Mouse (Mus musculus) liver, embryonic 16.5 days (tissue): ENCODE measurements around the gene Kcnh6. TPM values are rescaled to one million over a fixed set of nuclear protein-coding genes. Genes with fewer than 3 reads are reported as not detected.

ENCODE experiments used
- ATAC-seq: fragments of 200-750 bp; cut with Nextera tagmentation; 2 replicates; pipeline ENCODE4 v1.8.0; 2017; ENCODE audit warnings: low read depth, mild to moderate bottlenecking, moderate number of reproducible peaks, moderate library complexity
- H3K27ac ChIP-seq: fragments of 300-500 bp; sonication (generic); 2 replicates; pipeline ENCODE4 v1.5.1; 2014; ENCODE audit warnings: mild to moderate bottlenecking, low read length
- H3K27me3 ChIP-seq: fragments of 300-500 bp; sonication (generic); 2 replicates; pipeline ENCODE4 v1.6.1; 2014; ENCODE audit warnings: low read depth, low read length, mixed read lengths; ENCODE audit not compliant: control insufficient read depth, insufficient read depth
- H3K36me3 ChIP-seq: fragments of 300-500 bp; sonication (generic); 2 replicates; pipeline ENCODE4 v1.6.1; 2014; ENCODE audit warnings: mild to moderate bottlenecking; ENCODE audit not compliant: control insufficient read depth, insufficient read depth
- H3K4me1 ChIP-seq: fragments of 300-500 bp; sonication (generic); 2 replicates; pipeline ENCODE4 v1.6.1; 2014; ENCODE audit warnings: low read depth, low read length, mixed read lengths; ENCODE audit not compliant: control insufficient read depth
- H3K4me2 ChIP-seq: fragments of 300-500 bp; sonication (generic); 2 replicates; pipeline ENCODE4 v1.6.1; 2014; ENCODE audit warnings: low read depth, low read length, mixed read lengths
- H3K4me3 ChIP-seq: fragments of 300-500 bp; sonication (generic); 2 replicates; pipeline ENCODE4 v1.5.1; 2014; ENCODE audit warnings: low read depth, mild to moderate bottlenecking, low read length
- H3K9ac ChIP-seq: fragments of 300-500 bp; sonication (generic); 2 replicates; pipeline ENCODE4 v1.6.1; 2014; ENCODE audit warnings: low read depth, low read length
- H3K9me3 ChIP-seq: fragments of 300-500 bp; sonication (generic); replicated peaks from 2 replicates; pipeline ENCODE4 v1.6.1; 2016; ENCODE audit warnings: low read length; ENCODE audit not compliant: control insufficient read depth
- WGBS: fragments of 180-500 bp; shearing (Covaris S2); extraction: QIAGEN DNeasy Blood & Tissue Kit; methylation state at CpG from one replicate; pipeline ENCODE4 v1.1.7; 2014; ENCODE audit not compliant: insufficient replicate concordance; 5-methylcytosine and 5-hydroxymethylcytosine counted together
- polyA plus RNA-seq: library from polyadenylated mRNA; unstranded; fragments of >200 nt; fragmentation: Nextera tagmentation; extraction: Ambion mirVana; gene quantifications from 2 replicates; pipeline ENCODE4 v1.2.1, GENCODE M21; 2015

The Kcnh6 gene
- 0.05 and 0.08 TPM in 2 replicates for polyA plus RNA-seq

GRCm38 (mm10) chr11:106007821-106008220, at the start of gene Kcnh6:
Gene Kcnh6, plus strand, starts transcription at chr11:106008124.
- 2% methylated on average over 22 of the region's 25 CpGs for WGBS
- no peak within 1 kb of the TSS for H3K27ac ChIP-seq
- peak within 1 kb of the TSS; percentile 38; the same call in 1 of the 2 replicates for H3K4me2 ChIP-seq
- H3K9ac ChIP-seq: no peak within 1 kb of the TSS
- peak; percentile 48; the same call in 1 of the 2 replicates for ATAC-seq
- H3K9me3 ChIP-seq: no peaks in the 10 kb centered on the region
- peaks cover 61% of the 10 kb centered on the region for H3K27me3 ChIP-seq
- no peaks in the 10 kb centered on the region for H3K4me1 ChIP-seq
- no peak within 1 kb of the TSS for H3K4me3 ChIP-seq
- no peaks in the 10 kb centered on the region for H3K36me3 ChIP-seq

GRCm38 (mm10) chr11:105958566-105958965, 49.4 kb upstream of the Kcnh6 start:
- H3K4me2 ChIP-seq: no peak overlapping the region
- H3K9me3 ChIP-seq: no peaks in the 10 kb centered on the region
- ATAC-seq: no peak
- no peak overlapping the region for H3K4me3 ChIP-seq
- no peak overlapping the region for H3K9ac ChIP-seq
- H3K36me3 ChIP-seq: no peaks in the 10 kb centered on the region
- no peaks in the 10 kb centered on the region; the same call in 1 of the 2 replicates for H3K4me1 ChIP-seq
- 16% methylated on average over 1 of the region's 1 CpGs for WGBS
- peaks cover 2% of the 10 kb centered on the region for H3K27me3 ChIP-seq
- no peak overlapping the region for H3K27ac ChIP-seq

GRCm38 (mm10) chr11:105959355-105959754, 48.6 kb upstream of the Kcnh6 start:
- Histone ChIP-seq H3K4me2 (no peak overlapping the region), H3K4me3 (no peak overlapping the region), H3K27me3 (peaks cover 2% of the 10 kb centered on the region), H3K4me1 (no peaks in the 10 kb centered on the region; the same call in 1 of the 2 replicates), H3K9me3 (no peaks in the 10 kb centered on the region), H3K36me3 (no peaks in the 10 kb centered on the region), H3K9ac (no peak overlapping the region), H3K27ac (no peak overlapping the region)
- ATAC-seq: no peak
- 5% methylated on average over 17 of the region's 17 CpGs for whole genome bisulfite sequencing

DNA sequence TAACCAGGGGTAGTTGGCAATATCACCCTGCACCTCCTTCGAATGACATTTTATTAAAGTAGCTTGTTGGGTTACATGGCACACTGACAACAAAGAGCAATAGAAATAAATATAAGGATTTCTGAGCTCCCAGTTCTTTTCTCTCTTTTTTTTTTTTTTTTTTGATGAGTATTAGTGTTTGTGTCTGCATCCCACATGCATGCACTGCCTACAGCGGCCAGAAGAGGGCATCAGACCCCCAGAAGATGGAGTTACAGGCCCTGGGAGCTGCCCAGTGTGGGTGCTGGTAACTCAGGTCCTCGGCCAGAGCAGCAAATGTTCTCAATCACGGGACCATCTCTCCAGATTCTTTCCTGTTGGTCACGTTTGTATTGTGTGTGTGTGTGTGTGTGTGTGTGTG, 43.2 kb upstream of the Kcnh6 start:
- Histone ChIP-seq H3K36me3 (no peaks in the 10 kb centered on the region), H3K9ac (no peak overlapping the region), H3K4me2 (no peak overlapping the region), H3K9me3 (no peaks in the 10 kb centered on the region), H3K4me1 (no peaks in the 10 kb centered on the region; the same call in 1 of the 2 replicates), H3K27me3 (peaks cover 39% of the 10 kb centered on the region), H3K4me3 (no peak overlapping the region), H3K27ac (no peak overlapping the region)
- ATAC-seq: no peak
- 53% methylated on average over 5 of the region's 5 CpGs for WGBS

GRCm38 (mm10) chr11:105966288-105966687, 41.6 kb upstream of the Kcnh6 start:
- WGBS: 40% methylated on average over 4 of the region's 4 CpGs
- no peak for ATAC-seq
- no peak overlapping the region for H3K27ac ChIP-seq

DNA sequence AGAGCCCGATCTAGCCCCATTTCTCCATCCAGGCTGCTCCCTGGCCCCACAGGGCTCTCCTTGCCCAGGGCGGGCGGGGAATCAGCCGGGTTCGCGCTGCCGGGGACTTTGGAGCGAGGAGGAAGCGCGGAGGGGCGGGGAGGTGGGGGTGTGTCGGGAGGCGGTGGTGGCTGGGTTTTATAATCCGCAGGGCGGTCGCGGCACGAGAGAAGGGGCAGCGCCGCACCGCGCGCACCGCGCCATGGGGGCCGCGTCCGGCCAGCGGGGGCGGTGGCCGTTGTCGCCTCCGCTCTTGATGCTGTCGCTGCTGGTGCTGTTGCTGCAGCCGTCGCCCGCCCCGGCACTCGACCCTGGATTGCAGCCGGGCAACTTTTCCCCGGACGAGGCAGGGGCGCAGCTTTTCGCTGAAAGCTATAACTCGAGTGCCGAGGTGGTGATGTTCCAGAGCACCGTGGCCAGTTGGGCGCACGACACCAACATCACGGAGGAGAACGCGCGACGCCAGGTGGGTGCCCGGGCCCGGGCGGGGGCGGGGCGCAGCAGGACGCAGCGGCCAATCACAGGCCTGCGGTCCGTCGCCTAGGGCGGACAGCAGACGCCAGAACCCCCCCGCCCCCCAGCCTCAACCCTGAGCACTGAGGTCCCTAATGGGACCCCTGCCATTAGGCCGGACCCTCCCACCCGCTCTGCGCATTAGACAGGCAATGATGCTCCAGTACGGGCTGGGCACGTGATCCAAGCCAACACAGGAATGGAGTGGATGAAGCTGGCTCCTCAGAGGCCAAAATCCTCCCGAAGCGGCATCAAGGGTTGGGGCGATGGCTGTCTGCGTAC, 40.0 kb upstream of the Kcnh6 start, which contains the start of gene Ace:
Gene Ace, plus strand, starts transcription at position 205 of the 834 bp plus-strand sequence.
- no peak within 1 kb of the TSS for H3K9ac ChIP-seq
- peak within 1 kb of the TSS; percentile 59 for H3K4me2 ChIP-seq
- H3K27ac ChIP-seq: no peak within 1 kb of the TSS
- WGBS: under 1% methylated on average over 67 of the region's 76 CpGs
- no peaks in the 10 kb centered on the region for H3K36me3 ChIP-seq
- peak within 1 kb of the TSS; percentile 49 for H3K4me3 ChIP-seq
- H3K4me1 ChIP-seq: no peaks in the 10 kb centered on the region; the same call in 1 of the 2 replicates
- H3K9me3 ChIP-seq: no peaks in the 10 kb centered on the region
- ATAC-seq: no peak
- peaks cover 62% of the 10 kb centered on the region for H3K27me3 ChIP-seq

More at GRCm38 (mm10) chr11:105966288-105966687, 41.6 kb upstream of the Kcnh6 start:
- Histone ChIP-seq H3K4me2 (no peak overlapping the region), H3K36me3 (no peaks in the 10 kb centered on the region), H3K4me1 (no peaks in the 10 kb centered on the region; the same call in 1 of the 2 replicates), H3K27me3 (peaks cover 51% of the 10 kb centered on the region), H3K4me3 (no peak overlapping the region), H3K9ac (no peak overlapping the region), H3K9me3 (no peaks in the 10 kb centered on the region)

GRCm38 (mm10) chr11:105968948-105969347, 39.0 kb upstream of the Kcnh6 start:
- H3K27me3 ChIP-seq: peaks cover 64% of the 10 kb centered on the region
- H3K4me1 ChIP-seq: no peaks in the 10 kb centered on the region; the same call in 1 of the 2 replicates
- ATAC-seq: no peak
- H3K9me3 ChIP-seq: no peaks in the 10 kb centered on the region
- H3K36me3 ChIP-seq: no peaks in the 10 kb centered on the region
- 39% methylated on average over 10 of the region's 10 CpGs for WGBS
- no peak overlapping the region for H3K27ac ChIP-seq
- H3K4me3 ChIP-seq: no peak overlapping the region
- no peak overlapping the region for H3K9ac ChIP-seq
- H3K4me2 ChIP-seq: no peak overlapping the region

- WGBS: 19% methylated on average over 1 of the region's 1 CpGs
- Histone ChIP-seq H3K36me3 (no peaks in the 10 kb centered on the region), H3K27ac (no peak overlapping the region), H3K9ac (no peak overlapping the region), H3K4me2 (no peak overlapping the region), H3K4me3 (no peak overlapping the region), H3K9me3 (no peaks in the 10 kb centered on the region), H3K4me1 (no peaks in the 10 kb centered on the region; the same call in 1 of the 2 replicates), H3K27me3 (peaks cover 67% of the 10 kb centered on the region)
- no peak for ATAC-seq
Measured at GRCm38 (mm10) chr11:105969516-105969915, 38.4 kb upstream of the Kcnh6 start.

DNA sequence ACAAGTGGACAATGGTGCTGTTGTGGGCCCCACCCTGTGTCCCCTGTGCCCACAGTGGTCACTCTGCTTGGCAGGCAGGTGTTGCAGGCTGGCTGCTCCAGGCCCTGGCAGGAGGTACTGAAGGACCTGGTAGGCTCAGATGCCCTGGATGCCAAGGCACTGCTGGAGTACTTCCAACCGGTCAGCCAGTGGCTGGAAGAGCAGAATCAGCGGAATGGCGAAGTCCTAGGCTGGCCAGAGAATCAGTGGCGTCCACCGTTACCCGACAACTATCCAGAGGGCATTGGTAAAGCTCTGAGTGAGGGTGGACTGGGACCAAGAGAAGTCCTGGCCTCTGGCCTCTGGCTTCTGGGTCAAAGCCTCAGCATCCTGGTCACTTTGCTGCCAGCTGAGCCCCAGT, 33.3 kb upstream of the Kcnh6 start:
- WGBS: 78% methylated on average over 6 of the region's 6 CpGs
- Histone ChIP-seq H3K36me3 (no peaks in the 10 kb centered on the region), H3K9ac (no peak overlapping the region), H3K4me2 (no peak overlapping the region), H3K27me3 (peaks cover 31% of the 10 kb centered on the region), H3K4me3 (no peak overlapping the region), H3K9me3 (no peaks in the 10 kb centered on the region), H3K4me1 (no peaks in the 10 kb centered on the region), H3K27ac (no peak overlapping the region)
- no peak for ATAC-seq
